Comparison of ENCODE assay signal across 30 mouse cellular contexts in the genomic region with DNA sequence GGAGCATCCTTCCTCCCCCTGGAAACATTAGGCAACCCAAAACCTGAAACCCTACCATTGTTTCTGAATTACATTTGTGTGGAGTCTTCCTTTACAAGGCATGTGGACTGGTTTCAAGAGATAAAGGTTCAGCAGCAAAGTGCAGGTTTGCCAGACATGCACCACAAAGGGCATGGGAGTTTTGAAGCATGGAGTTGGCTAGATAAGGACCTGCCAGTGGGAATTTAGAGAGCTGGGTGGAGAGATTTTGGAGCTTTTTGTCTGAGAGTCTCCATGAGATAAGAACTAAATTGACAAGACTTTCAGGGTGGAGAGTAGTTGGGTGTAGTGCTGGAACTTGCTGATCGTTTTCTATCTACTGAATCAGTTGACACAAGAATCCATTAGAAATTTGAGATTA.
"Had no signal": no experiment of that assay in that cellular context is flagged by ENCODE, and none has a peak within 500 bp of the region (broad histone marks: within the 10 kb centered on the region; RNA-seq: fewer than 3 reads in every experiment).

No protein-coding gene starts in this region.

- DNase-seq: left cerebral cortex, postnatal 4 days; liver; liver, embryonic 13.5 days; lung, adult 18-20 months; lung, adult 2 months; lung, embryonic 14.5 days; lung, postnatal 10 days; lung, postnatal 14 days; lung, postnatal 36 days; lung, postnatal 4 days; midbrain, embryonic 14.5 days had no signal

- H3K36me3 ChIP-seq: limb, embryonic 10.5 days; limb, embryonic 12.5 days; limb, embryonic 13.5 days; limb, embryonic 15.5 days; liver, embryonic 12.5 days; liver, embryonic 13.5 days; liver, embryonic 15.5 days; lung, embryonic 15.5 days; midbrain, embryonic 10.5 days; midbrain, embryonic 12.5 days; midbrain, embryonic 13.5 days; midbrain, embryonic 15.5 days; neural tube, embryonic 12.5 days had no signal

- ATAC-seq: liver, embryonic 12.5 days; lung, postnatal 0 days; midbrain, embryonic 13.5 days; midbrain, embryonic 15.5 days; midbrain, embryonic 16.5 days had no signal

- H3K4me3 ChIP-seq: limb, embryonic 10.5 days; limb, embryonic 12.5 days; limb, embryonic 13.5 days; limb, embryonic 15.5 days; liver, embryonic 12.5 days; liver, embryonic 13.5 days; liver, embryonic 15.5 days; lung, embryonic 15.5 days; megakaryocyte, embryonic 14.5 days; midbrain, embryonic 10.5 days; midbrain, embryonic 12.5 days; midbrain, embryonic 13.5 days; midbrain, embryonic 15.5 days; myocyte; neural tube, embryonic 12.5 days had no signal

- H3K9ac ChIP-seq: limb, embryonic 12.5 days; limb, embryonic 13.5 days; limb, embryonic 15.5 days; liver, embryonic 12.5 days; liver, embryonic 13.5 days; liver, embryonic 14.5 days; liver, embryonic 15.5 days; lung, embryonic 14.5 days; lung, embryonic 15.5 days; midbrain, embryonic 12.5 days; midbrain, embryonic 13.5 days; midbrain, embryonic 15.5 days; neural tube, embryonic 12.5 days had no signal

- H3K4me2 ChIP-seq: limb, embryonic 12.5 days; limb, embryonic 13.5 days; limb, embryonic 15.5 days; liver, embryonic 12.5 days; liver, embryonic 13.5 days; liver, embryonic 15.5 days; lung, embryonic 14.5 days; lung, embryonic 15.5 days; midbrain, embryonic 11.5 days; midbrain, embryonic 12.5 days; midbrain, embryonic 13.5 days; midbrain, embryonic 15.5 days; neural tube, embryonic 12.5 days had no signal

- H3K27me3 ChIP-seq: limb, embryonic 12.5 days; limb, embryonic 13.5 days; limb, embryonic 15.5 days; liver, embryonic 12.5 days; liver, embryonic 13.5 days; liver, embryonic 15.5 days; lung, embryonic 15.5 days; megakaryocyte, embryonic 14.5 days; midbrain, embryonic 12.5 days; midbrain, embryonic 13.5 days; midbrain, embryonic 15.5 days; neural tube, embryonic 12.5 days had no signal

- H3K4me1 ChIP-seq: limb, embryonic 10.5 days; limb, embryonic 12.5 days; limb, embryonic 13.5 days; limb, embryonic 15.5 days; liver, embryonic 12.5 days; liver, embryonic 13.5 days; liver, embryonic 15.5 days; lung, embryonic 15.5 days; megakaryocyte, embryonic 14.5 days; midbrain, embryonic 10.5 days; midbrain, embryonic 12.5 days; midbrain, embryonic 13.5 days; midbrain, embryonic 15.5 days; neural tube, embryonic 12.5 days had no signal

- H3K9me3 ChIP-seq: limb, embryonic 10.5 days; limb, embryonic 12.5 days; limb, embryonic 13.5 days; limb, embryonic 15.5 days; liver, embryonic 12.5 days; liver, embryonic 13.5 days; liver, embryonic 15.5 days; lung, embryonic 15.5 days; megakaryocyte, embryonic 14.5 days; midbrain, embryonic 10.5 days; midbrain, embryonic 12.5 days; midbrain, embryonic 13.5 days; midbrain, embryonic 15.5 days; neural tube, embryonic 12.5 days had no signal

- H3K27ac ChIP-seq: limb, embryonic 10.5 days; limb, embryonic 12.5 days; limb, embryonic 13.5 days; limb, embryonic 15.5 days; liver, embryonic 12.5 days; liver, embryonic 13.5 days; liver, embryonic 14.5 days; liver, embryonic 15.5 days; lung, embryonic 15.5 days; macrophage; midbrain, embryonic 10.5 days; midbrain, embryonic 12.5 days; midbrain, embryonic 13.5 days; midbrain, embryonic 15.5 days; neural tube, embryonic 12.5 days had no signal
